Mouse (Mus musculus): ENCODE data around the gene Phf21a. TPM values are rescaled to one million over a fixed set of nuclear protein-coding genes. Genes with fewer than 3 reads are reported as not detected.
"Not testable (repeated sequence)": the region's sequence is repeated elsewhere in the genome, so short reads cannot be mapped to it uniquely, and the experiment has no call there.

The Phf21a gene
- polyA plus RNA-seq, 1 experiment from 2014 or later: 44.1 TPM

DNA sequence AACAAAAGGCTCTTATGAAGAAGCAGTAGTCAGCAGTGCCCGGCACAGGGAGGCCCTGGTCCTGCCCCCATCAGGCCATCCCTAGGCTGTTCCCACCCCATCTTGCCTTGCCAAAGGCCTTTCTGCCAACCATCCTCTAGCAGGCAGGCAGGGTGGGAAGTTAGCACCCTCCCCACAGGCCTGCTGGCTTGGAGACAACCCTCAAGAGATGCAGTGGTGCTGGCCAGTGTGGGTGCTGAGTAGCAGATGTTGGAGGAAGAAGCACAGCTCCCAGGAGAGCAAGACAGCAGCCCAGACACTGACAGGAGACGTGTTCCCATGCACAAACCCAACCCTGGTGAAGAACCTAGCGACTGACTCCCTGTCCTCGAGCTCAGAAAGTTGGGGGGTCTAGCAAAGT, 294.7 kb downstream of the Phf21a start:
- WGBS: 74% methylated on average over 4 of the region's 4 CpGs
- Histone ChIP-seq H3K4me2 (peak overlapping the region; percentile 89), H3K9ac (peak overlapping the region; percentile 87), H3K4me3 (replicated peaks) (peak overlapping the region; percentile 79), H3K27ac (no peak overlapping the region), H3K9me3 (no peaks in the 10 kb centered on the region), H3K27me3 (no peaks in the 10 kb centered on the region), H3K36me3 (replicated peaks) (peaks cover 52% of the 10 kb centered on the region), H3K4me1 (peaks cover 48% of the 10 kb centered on the region)
- no peak for ATAC-seq (ENCODE audit: low FRiP score)

DNA sequence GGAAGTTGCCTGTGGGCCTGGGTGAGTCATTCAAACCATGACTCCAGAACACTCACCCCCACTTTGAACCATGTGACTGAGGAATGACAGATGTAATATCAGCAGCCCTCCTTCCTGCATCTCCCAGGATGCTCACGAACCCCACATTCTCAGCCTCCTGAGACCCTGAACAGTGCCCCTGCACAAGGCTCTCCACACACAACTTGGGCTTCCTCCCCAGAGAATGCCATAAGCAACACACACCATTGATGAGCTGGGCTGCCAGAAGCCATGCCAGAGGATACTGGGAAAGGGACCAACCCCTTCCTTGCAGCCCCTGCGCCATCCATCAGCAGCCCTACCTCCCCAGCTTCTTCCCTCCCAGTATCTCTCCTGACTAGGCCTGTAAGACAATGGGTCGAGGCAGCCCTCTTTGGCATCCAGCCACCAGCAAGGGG, 295.2 kb downstream of the Phf21a start:
- H3K27me3 ChIP-seq: 0 out of 2 replicates have a peak, but pooled peaks cover 2% of the 10 kb centered on the region
- peak overlapping the region; percentile 87 for H3K9ac ChIP-seq
- H3K27ac ChIP-seq: peak overlapping the region; percentile 85
- H3K36me3 ChIP-seq (replicated peaks): peaks cover 48% of the 10 kb centered on the region
- peak overlapping the region; percentile 79 for H3K4me3 ChIP-seq (replicated peaks)
- no peak for ATAC-seq (ENCODE audit: low FRiP score)
- H3K9me3 ChIP-seq: no peaks in the 10 kb centered on the region
- WGBS: 41% methylated on average over 3 of the region's 3 CpGs
- H3K4me1 ChIP-seq: peaks cover 52% of the 10 kb centered on the region
- H3K4me2 ChIP-seq: peak overlapping the region; percentile 89

DNA sequence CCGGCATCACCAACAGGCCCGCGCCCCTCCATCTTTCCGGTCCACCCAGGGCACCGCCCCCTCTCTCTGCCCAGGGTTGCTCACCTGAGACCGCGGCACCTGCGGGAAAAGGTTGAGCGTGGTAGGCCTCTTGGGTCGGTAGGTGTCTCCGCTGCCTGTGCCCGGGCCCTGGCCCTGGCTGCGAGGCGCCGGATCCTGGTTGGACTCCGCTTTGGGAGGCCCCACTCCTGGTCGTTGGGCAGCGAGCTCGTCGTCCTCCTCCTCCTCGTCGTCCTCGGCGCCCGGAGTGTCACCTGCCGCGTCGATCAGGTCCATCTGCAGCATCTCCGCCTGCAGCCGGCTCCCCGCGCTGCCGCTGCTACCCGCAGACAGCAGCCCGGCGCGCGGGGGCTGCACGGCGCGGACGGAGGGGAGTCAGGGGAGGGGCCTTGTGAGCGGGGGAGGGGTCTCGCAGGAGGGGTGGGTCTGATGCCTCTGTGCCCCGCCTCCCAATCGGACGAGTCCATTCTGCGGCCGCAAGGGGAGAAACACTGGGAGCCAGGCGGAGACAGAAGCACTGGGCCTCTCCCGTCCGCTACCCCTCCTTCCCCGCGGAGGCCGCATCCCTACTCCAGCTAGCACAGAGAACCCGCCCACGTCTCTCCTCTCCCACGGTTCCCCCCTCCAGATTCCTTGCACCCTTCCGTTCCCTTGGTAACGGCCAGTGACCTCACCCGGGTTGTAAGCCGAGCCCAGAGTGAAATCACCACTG, 296.1 kb downstream of the Phf21a start:
- Histone ChIP-seq H3K36me3 (replicated peaks) (peaks cover 38% of the 10 kb centered on the region), H3K4me1 (peaks cover 58% of the 10 kb centered on the region), H3K27ac (peak overlapping the region; percentile 85), H3K27me3 (0 out of 2 replicates have a peak, but pooled peaks cover 10% of the 10 kb centered on the region), H3K9ac (peak overlapping the region; percentile 87), H3K4me3 (replicated peaks) (peak overlapping the region; percentile 79), H3K9me3 (no peaks in the 10 kb centered on the region), H3K4me2 (peak overlapping the region; percentile 89)
- WGBS: under 1% methylated on average over 57 of the region's 62 CpGs
- peak; percentile 95 for ATAC-seq (ENCODE audit: low FRiP score)

DNA sequence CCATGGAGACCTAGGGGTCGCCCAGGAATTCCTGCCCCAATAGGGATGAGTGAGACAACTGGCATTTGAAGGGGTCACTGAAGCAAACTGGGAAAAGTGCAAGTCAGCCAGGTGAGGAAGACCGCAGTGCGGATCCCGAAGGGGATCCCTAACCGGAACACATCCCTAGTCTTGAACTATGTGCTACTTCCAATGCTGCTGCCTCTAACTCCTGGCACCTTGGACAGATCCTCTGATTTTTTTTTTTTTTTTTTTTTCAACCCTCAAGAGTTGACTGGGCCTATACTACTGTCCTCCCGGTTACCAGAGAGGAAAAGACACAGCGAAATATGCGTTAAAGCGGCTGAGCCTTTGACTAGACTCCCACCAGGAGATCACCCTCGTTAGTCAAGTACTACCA, 296.7 kb downstream of the Phf21a start:
- no peak for ATAC-seq (ENCODE audit: low FRiP score)
- Histone ChIP-seq H3K9me3 (no peaks in the 10 kb centered on the region), H3K27me3 (0 out of 2 replicates have a peak, but pooled peaks cover 10% of the 10 kb centered on the region), H3K4me2 (peak overlapping the region; percentile 89), H3K36me3 (replicated peaks) (peaks cover 32% of the 10 kb centered on the region), H3K4me3 (replicated peaks) (peak overlapping the region; percentile 79), H3K9ac (no peak overlapping the region), H3K27ac (peak overlapping the region; percentile 85), H3K4me1 (peaks cover 58% of the 10 kb centered on the region)
- 3% methylated on average over 10 of the region's 10 CpGs for WGBS

DNA sequence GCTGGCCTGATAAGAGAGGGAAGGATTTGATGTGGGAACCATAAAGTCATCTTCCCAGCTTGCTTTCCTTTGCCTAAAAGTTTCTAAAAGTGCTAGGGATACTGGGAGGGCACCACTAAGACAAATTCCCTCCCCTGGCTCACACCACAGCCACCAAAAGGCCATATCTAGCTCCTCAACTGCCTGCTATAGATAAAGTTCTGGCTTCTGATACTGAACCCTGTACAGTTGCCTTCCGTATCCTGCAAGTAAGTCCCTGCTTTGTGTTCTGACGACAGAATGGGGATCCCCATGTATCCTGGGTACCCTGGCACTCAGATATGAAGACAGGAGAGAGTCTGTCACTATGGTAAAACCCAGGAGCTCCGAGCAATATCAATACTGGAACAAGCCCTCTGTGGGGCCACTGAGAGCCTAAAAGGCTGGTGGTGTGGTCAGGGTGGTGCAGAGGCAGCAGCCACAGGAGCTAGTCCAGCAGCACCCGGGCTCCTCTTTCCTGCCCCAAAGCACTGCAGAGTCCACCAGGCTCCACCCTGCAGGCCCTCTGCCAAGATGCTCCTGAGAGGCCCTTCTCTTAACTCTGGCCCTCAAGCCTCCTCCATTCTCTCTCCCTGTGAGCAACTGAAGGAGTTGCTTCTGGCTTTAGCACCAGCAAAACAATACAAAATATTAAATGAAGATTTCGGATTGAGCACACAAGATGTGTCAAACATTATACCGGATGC, 297.5 kb downstream of the Phf21a start:
- H3K4me3 ChIP-seq (replicated peaks): no peak overlapping the region
- peak overlapping the region; percentile 89 for H3K4me2 ChIP-seq
- H3K36me3 ChIP-seq (replicated peaks): peaks cover 25% of the 10 kb centered on the region
- WGBS: 76% methylated on average over 6 of the region's 6 CpGs
- ATAC-seq (ENCODE audit: low FRiP score): no peak
- H3K27me3 ChIP-seq: 0 out of 2 replicates have a peak, but pooled peaks cover 10% of the 10 kb centered on the region
- H3K4me1 ChIP-seq: peaks cover 58% of the 10 kb centered on the region
- no peak overlapping the region for H3K9ac ChIP-seq
- H3K9me3 ChIP-seq: no peaks in the 10 kb centered on the region
- peak overlapping the region; percentile 85 for H3K27ac ChIP-seq

DNA sequence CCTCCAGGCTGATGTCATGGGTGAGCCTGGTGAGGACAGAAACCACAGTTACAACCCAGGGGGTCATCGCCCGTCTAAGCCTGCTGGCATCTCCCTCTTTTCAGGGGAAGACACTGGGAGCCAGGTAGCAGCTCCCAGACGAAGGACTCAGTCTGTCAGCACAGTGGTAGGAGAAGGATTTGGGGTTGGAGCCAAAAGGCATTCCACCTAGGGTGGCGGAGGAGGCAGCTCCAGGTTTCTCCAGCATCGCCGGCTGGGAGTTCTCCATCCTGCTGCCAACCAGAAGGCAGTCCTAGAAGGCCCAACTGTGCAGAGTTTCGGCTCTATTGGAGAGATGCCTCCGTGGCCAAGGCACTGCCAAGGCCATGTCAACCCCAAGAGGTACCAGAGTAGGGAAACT, 298.2 kb downstream of the Phf21a start:
- Histone ChIP-seq H3K4me3 (replicated peaks) (no peak overlapping the region), H3K27me3 (0 out of 2 replicates have a peak, but pooled peaks cover 10% of the 10 kb centered on the region), H3K9ac (peak overlapping the region; percentile 63; the same call in 1 of the 2 replicates), H3K4me2 (peak overlapping the region; percentile 69), H3K9me3 (no peaks in the 10 kb centered on the region), H3K36me3 (replicated peaks) (peaks cover 18% of the 10 kb centered on the region), H3K27ac (0 out of 2 replicates have a peak overlapping the region, but pooled peaks have one; percentile 91), H3K4me1 (peaks cover 58% of the 10 kb centered on the region)
- ATAC-seq (ENCODE audit: low FRiP score): no peak
- WGBS: 89% methylated on average over 8 of the region's 8 CpGs

DNA sequence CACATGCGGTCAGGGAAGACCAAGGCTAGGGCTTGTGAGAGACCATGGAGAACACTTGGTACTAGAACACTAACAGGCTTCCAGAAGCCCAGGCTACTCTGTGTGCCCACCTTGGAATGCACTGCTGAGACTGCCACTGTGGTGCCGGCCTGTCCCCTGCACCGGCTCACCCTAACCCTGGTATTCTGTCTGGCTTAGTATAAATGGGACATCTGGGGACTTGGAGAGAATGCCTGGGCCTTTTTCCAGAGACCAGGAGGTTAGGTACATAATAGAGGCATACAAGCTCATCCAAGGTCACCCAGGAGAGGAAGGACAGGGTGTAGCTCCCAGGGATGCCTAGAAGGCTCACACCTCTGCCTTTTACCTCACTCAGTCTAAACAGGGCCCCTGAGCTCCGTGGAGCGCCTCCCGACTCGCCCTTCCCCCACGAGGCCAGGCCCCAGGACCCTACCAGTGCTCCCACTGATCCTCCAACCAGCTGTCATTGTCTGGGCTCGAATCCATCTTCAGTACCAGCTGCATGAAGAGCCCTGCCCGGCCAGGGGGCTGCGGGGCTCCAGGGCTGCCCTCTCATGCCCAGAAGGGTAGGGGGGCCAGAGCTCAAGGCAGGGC, 298.9 kb downstream of the Phf21a start:
- Histone ChIP-seq H3K27me3 (0 out of 2 replicates have a peak, but pooled peaks cover 10% of the 10 kb centered on the region), H3K36me3 (replicated peaks) (peaks cover 11% of the 10 kb centered on the region), H3K4me2 (peak overlapping the region; percentile 69), H3K9ac (peak overlapping the region; percentile 63), H3K27ac (peak overlapping the region; percentile 91), H3K4me3 (replicated peaks) (peak overlapping the region; percentile 37), H3K4me1 (peaks cover 58% of the 10 kb centered on the region), H3K9me3 (no peaks in the 10 kb centered on the region)
- 21% methylated on average over 11 of the region's 11 CpGs for WGBS
- no peak for ATAC-seq (ENCODE audit: low FRiP score)

DNA sequence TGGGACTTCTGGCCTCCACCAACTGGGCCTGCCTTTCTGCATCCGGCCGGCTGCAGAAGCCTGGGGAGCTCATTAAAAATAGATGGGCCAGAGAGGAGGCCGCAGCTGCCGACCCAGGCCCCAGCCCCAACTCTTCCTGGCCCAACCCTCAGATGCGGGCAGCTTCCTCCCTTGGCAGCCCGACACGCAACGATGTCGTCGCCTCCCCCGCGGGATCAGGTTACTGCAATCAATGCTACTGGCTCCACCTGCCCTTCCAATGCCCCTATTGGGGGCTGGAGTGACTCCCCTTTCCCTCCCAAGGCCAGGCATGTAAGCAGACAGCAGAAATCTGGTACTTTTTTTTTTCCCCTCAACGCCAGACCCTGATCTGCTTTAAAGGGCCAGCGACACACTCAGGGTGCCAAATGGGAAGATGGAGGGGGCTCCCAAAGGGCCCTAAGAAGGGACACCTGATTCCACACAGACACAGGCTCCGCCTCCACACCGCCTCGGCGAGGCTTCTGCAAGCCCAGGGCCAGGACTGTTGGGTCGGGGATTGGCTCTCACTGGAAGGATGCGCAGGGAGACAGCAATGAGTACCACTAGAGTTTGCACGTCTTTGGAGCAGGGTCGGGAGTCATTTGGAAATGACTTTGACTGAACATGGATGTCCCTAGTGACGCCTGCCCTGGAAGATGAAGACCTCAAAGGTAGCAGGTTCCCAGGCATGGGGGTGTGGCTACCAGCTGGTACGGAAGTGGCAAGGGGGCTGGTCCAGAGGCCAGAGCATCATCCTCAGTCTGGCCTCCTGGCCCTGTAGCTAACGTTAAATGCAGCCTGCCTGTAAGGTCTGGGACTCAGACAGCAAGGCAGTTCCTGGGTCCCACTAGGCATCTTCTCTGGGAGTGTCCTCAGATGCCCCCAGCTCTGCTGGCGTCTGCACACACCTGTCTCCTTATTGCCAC, 299.7 kb downstream of the Phf21a start:
- peaks cover 3% of the 10 kb centered on the region for H3K36me3 ChIP-seq (replicated peaks)
- ATAC-seq (ENCODE audit: low FRiP score): no peak
- 4% methylated on average over 26 of the region's 26 CpGs for WGBS
- H3K4me1 ChIP-seq: peaks cover 60% of the 10 kb centered on the region
- 0 out of 2 replicates have a peak, but pooled peaks cover 10% of the 10 kb centered on the region for H3K27me3 ChIP-seq
- H3K4me2 ChIP-seq: peak overlapping the region; percentile 69
- H3K9ac ChIP-seq: peak overlapping the region; percentile 63
- H3K4me3 ChIP-seq (replicated peaks): peak overlapping the region; percentile 37
- H3K9me3 ChIP-seq: no peaks in the 10 kb centered on the region
- H3K27ac ChIP-seq: peak overlapping the region; percentile 91

DNA sequence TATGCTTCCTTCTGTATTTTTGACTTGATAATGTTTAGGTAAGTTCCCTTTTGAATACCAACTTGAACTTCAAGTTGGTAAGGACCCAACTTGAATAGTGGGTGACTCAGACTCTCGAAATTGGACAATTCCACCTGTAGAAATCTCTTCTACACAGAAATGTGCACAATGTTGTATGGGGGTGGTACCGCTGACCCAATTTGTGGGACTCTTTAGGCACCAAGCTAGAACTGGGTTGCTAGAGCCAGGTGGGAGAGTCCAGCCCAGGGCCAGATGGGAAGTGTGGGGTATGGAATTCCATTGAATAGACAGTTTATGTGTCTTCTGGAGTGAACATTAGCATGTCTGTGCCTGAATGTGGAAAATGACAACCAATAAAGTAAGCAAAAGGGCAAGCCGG, 302.6 kb downstream of the Phf21a start:
- no peaks in the 10 kb centered on the region for H3K9me3 ChIP-seq
- no peaks in the 10 kb centered on the region for H3K36me3 ChIP-seq (replicated peaks)
- 0 out of 2 replicates have a peak, but pooled peaks cover 10% of the 10 kb centered on the region for H3K27me3 ChIP-seq
- H3K4me2 ChIP-seq: no peak overlapping the region
- H3K27ac ChIP-seq: no peak overlapping the region
- WGBS: 86% methylated on average over 3 of the region's 3 CpGs
- H3K4me3 ChIP-seq (replicated peaks): no peak overlapping the region
- ATAC-seq (ENCODE audit: low FRiP score): no peak
- no peak overlapping the region for H3K9ac ChIP-seq
- peaks cover 58% of the 10 kb centered on the region for H3K4me1 ChIP-seq

DNA sequence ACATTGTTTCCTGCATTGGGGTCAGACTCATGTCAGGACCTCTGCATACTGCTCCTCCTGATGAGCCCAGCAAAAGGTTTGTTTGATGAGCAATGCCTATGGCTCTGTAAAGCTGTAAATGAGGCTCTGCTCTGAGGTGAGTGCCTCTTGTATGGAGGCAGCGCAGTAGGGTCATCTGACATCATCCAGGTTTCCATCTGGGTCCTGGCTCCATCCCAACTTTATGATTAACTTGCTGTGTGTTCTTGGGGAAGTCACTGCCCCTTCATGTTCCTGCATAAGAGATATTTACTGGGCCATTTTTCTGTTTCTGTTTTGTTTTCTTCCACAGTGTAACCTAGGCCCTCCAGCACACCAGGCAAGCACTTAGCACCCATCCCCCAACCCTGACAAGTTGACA, 304.5 kb downstream of the Phf21a start:
- H3K4me2 ChIP-seq: no peak overlapping the region
- H3K36me3 ChIP-seq (replicated peaks): no peaks in the 10 kb centered on the region
- 0 out of 2 replicates have a peak, but pooled peaks cover 10% of the 10 kb centered on the region for H3K27me3 ChIP-seq
- no peaks in the 10 kb centered on the region for H3K9me3 ChIP-seq
- 0 out of 2 replicates have a peak overlapping the region, but pooled peaks have one; percentile 25 for H3K27ac ChIP-seq
- no peak overlapping the region for H3K4me3 ChIP-seq (replicated peaks)
- no peak for ATAC-seq (ENCODE audit: low FRiP score)
- H3K4me1 ChIP-seq: peaks cover 45% of the 10 kb centered on the region
- no peak overlapping the region for H3K9ac ChIP-seq
- 89% methylated on average over 1 of the region's 1 CpGs for WGBS

DNA sequence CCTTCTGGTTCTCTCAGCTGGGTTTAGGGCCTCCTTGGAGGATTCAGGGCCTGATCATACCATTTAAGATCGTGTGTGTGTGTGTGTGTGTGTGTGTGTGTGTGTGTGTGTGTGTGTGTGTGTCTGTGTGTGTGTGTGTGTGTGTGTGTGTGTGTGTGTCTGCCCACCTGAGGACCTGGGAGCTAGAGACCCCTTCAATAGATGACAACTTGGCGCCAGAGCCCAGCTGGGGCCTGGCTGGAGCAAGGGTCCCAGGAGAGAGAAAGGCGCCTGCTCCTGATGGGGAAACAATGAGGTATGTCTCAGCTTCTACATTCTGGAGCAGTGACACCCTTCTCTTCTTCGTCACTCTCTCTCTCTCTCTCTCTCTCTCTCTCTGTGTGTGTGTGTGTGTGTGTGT, 307.0 kb downstream of the Phf21a start:
- Histone ChIP-seq H3K36me3 (replicated peaks) (peaks cover 13% of the 10 kb centered on the region), H3K4me3 (replicated peaks) (peak overlapping the region; percentile 81), H3K4me1 (peaks cover 38% of the 10 kb centered on the region), H3K4me2 (peak overlapping the region; percentile 92)
- not testable (repeated sequence) for H3K9me3 ChIP-seq; H3K27me3 ChIP-seq; H3K9ac ChIP-seq; ATAC-seq (ENCODE audit: low FRiP score); H3K27ac ChIP-seq
- 44% methylated on average over 3 of the region's 4 CpGs for WGBS
